29 mouse cellular contexts compared by ENCODE assay signal in genomic region chr5:129744050-129744449, GRCm38 (mm10). TPM values are rescaled to one million over a fixed set of nuclear protein-coding genes. Genes with fewer than 3 reads are reported as not detected.
A peak's percentile ranks its signal among the peaks of the same experiment; 100 is the strongest.
DNase-seq lines count a peak whose midpoint lies in the region; ATAC-seq lines count a peak whose summit lies in the region.
"Had no signal": no experiment of that assay in that cellular context is flagged by ENCODE, and none has a peak within 500 bp of the region (broad histone marks: within the 10 kb centered on the region; RNA-seq: fewer than 3 reads in every experiment).

No protein-coding gene starts in this region.

- peaks cover 18% of the 10 kb centered on the region for H3K4me1 ChIP-seq in heart, embryonic 12.5 days (replicated peaks)
- peaks cover 32% of the 10 kb centered on the region for H3K4me1 ChIP-seq in liver, embryonic 15.5 days (replicated peaks)
- H3K4me1 ChIP-seq: embryonic facial prominence, embryonic 15.5 days; forebrain, embryonic 15.5 days; hindbrain, embryonic 13.5 days; limb, embryonic 12.5 days; megakaryocyte, embryonic 14.5 days; midbrain, embryonic 13.5 days; stomach, embryonic 15.5 days had no signal

- H3K9me3 ChIP-seq in heart, embryonic 12.5 days (replicated peaks) = no peaks in the 10 kb centered on the region
- H3K9me3 ChIP-seq in liver, embryonic 15.5 days (replicated peaks) = no peaks in the 10 kb centered on the region
- H3K9me3 ChIP-seq: embryonic facial prominence, embryonic 15.5 days; forebrain, embryonic 15.5 days; hindbrain, embryonic 13.5 days; limb, embryonic 12.5 days; megakaryocyte, embryonic 14.5 days; midbrain, embryonic 13.5 days; stomach, embryonic 15.5 days had no signal

- peak overlapping the region; percentile 20 for H3K4me2 ChIP-seq in heart, embryonic 12.5 days
- H3K4me2 ChIP-seq in liver, embryonic 15.5 days = peak overlapping the region; percentile 44
- H3K4me2 ChIP-seq: embryonic facial prominence, embryonic 15.5 days; forebrain, embryonic 15.5 days; hindbrain, embryonic 13.5 days; limb, embryonic 12.5 days; midbrain, embryonic 13.5 days; stomach, embryonic 15.5 days had no signal

- peaks cover 81% of the 10 kb centered on the region for H3K36me3 ChIP-seq in heart, embryonic 12.5 days
- peaks cover 33% of the 10 kb centered on the region for H3K36me3 ChIP-seq in liver, embryonic 15.5 days (replicated peaks)

- 13% methylated on average over 6 of the region's 6 CpGs for WGBS in heart, embryonic 12.5 days
- WGBS in liver, embryonic 15.5 days (ENCODE audit: insufficient replicate concordance) = 35% methylated on average over 6 of the region's 6 CpGs

- intact Hi-C loops in heart, postnatal 25 days (cut with DNase I) = no loop called here

- no peak overlapping the region for H3K9ac ChIP-seq in heart, embryonic 12.5 days
- peak overlapping the region; percentile 15; the same call in 1 of the 2 replicates for H3K9ac ChIP-seq in liver, embryonic 15.5 days
- H3K9ac ChIP-seq: embryonic facial prominence, embryonic 15.5 days; forebrain, embryonic 15.5 days; hindbrain, embryonic 13.5 days; limb, embryonic 12.5 days; midbrain, embryonic 13.5 days; stomach, embryonic 15.5 days had no signal

- no peak for DNase-seq in heart, postnatal 25 days (ENCODE audit: low spot score)
- DNase-seq in testis, postnatal 14 days (ENCODE audit: low spot score) = peak; percentile 24
- no peak for DNase-seq in testis, postnatal 10 days (ENCODE audit: low spot score)
- no peak for DNase-seq in B cell, adult 2 months
- DNase-seq: adrenal gland, postnatal 36 days; cerebellum, adult 9-10 months; gastrocnemius, postnatal 14 days; heart, adult 11 months; kidney, adult 8-10 months; kidney, postnatal 25 days; layer of hippocampus, postnatal 36 days; lung, adult 2 months; lung, postnatal 14 days; thymus, adult 2 months; thymus, postnatal 4 days had no signal

- no peaks in the 10 kb centered on the region for H3K27me3 ChIP-seq in heart, embryonic 12.5 days (replicated peaks)
- H3K27me3 ChIP-seq in liver, embryonic 15.5 days = no peaks in the 10 kb centered on the region
- H3K27me3 ChIP-seq: embryonic facial prominence, embryonic 15.5 days; forebrain, embryonic 15.5 days; hindbrain, embryonic 13.5 days; limb, embryonic 12.5 days; megakaryocyte, embryonic 14.5 days; midbrain, embryonic 13.5 days; stomach, embryonic 15.5 days had no signal

- no peak for ATAC-seq in heart, embryonic 12.5 days (ENCODE audit: insufficient number of reproducible peaks, low FRiP score)
- peak; percentile 50 for ATAC-seq in liver, embryonic 15.5 days (ENCODE audit: insufficient read depth)
- no peak for ATAC-seq in erythroblast, adult 5-6 weeks (replicated peaks; ENCODE audit: low FRiP score, poor library complexity, severe bottlenecking)
- ATAC-seq: forebrain, embryonic 15.5 days; midbrain, embryonic 13.5 days had no signal

- H3K4me3 ChIP-seq in heart, embryonic 12.5 days = no peak overlapping the region
- no peak overlapping the region for H3K4me3 ChIP-seq in liver, embryonic 15.5 days (replicated peaks)
- H3K4me3 ChIP-seq: embryonic facial prominence, embryonic 15.5 days; forebrain, embryonic 15.5 days; hindbrain, embryonic 13.5 days; layer of hippocampus, adult 2 months; limb, embryonic 12.5 days; megakaryocyte, embryonic 14.5 days; midbrain, embryonic 13.5 days; stomach, embryonic 15.5 days had no signal

- peak overlapping the region; percentile 55 for H3K27ac ChIP-seq in heart, embryonic 12.5 days (ENCODE audit: poor library complexity, severe bottlenecking)
- H3K27ac ChIP-seq in liver, embryonic 15.5 days (replicated peaks) = peak overlapping the region; percentile 79
- H3K27ac ChIP-seq: embryonic facial prominence, embryonic 15.5 days; forebrain, embryonic 15.5 days; hindbrain, embryonic 13.5 days; layer of hippocampus, adult 2 months; limb, embryonic 12.5 days; midbrain, embryonic 13.5 days; stomach, embryonic 15.5 days had no signal

RNA-seq across cellular contexts. Expression of gene Nipsnap2, which starts 19.2 kb away (rescaled TPM):
- 264 and 276 TPM in 2 replicates for polyA plus RNA-seq in heart, embryonic 12.5 days (2016; fragmentation: Nextera tagmentation; extraction: Ambion mirVana)
- total RNA-seq in heart, postnatal 25 days (2021) = 100 to 1,000 TPM; 737 to 807 TPM
- 20.2 and 23.1 TPM in 2 replicates for polyA plus RNA-seq in liver, embryonic 15.5 days (2015; fragmentation: Nextera tagmentation; extraction: Ambion mirVana)
- total RNA-seq in erythroblast, adult 5-6 weeks (2015; ENCODE audit: low replicate concordance) = 7.9 and 12.3 TPM in 2 replicates
- 5.4 and 9.5 TPM in 2 replicates for total RNA-seq in erythroblast, adult 5-6 weeks (2017; ENCODE audit: low replicate concordance)

RNA-seq across cellular contexts. Expression of gene Mrps17, which starts 28.8 kb away (rescaled TPM):
- polyA plus RNA-seq in heart, embryonic 12.5 days (2016; fragmentation: Nextera tagmentation; extraction: Ambion mirVana) = 142 and 145 TPM in 2 replicates
- total RNA-seq in heart, postnatal 25 days (2021) = 10 to 100 TPM; 78.7 to 99.2 TPM
- polyA plus RNA-seq in liver, embryonic 15.5 days (2015; fragmentation: Nextera tagmentation; extraction: Ambion mirVana) = 91.3 and 95.5 TPM in 2 replicates
- 26.1 and 70.1 TPM in 2 replicates for total RNA-seq in erythroblast, adult 5-6 weeks (2015; ENCODE audit: low replicate concordance)
- total RNA-seq in erythroblast, adult 5-6 weeks (2017; ENCODE audit: low replicate concordance) = 10.6 and 17.0 TPM in 2 replicates

RNA-seq across cellular contexts. Expression of gene Sept14, which starts 35.7 kb away (rescaled TPM):
- polyA plus RNA-seq in heart, embryonic 12.5 days (2016; fragmentation: Nextera tagmentation; extraction: Ambion mirVana) = not detected in 2 replicates
- not detected for total RNA-seq in heart, postnatal 25 days (2021)
- polyA plus RNA-seq in liver, embryonic 15.5 days (2015; fragmentation: Nextera tagmentation; extraction: Ambion mirVana) = not detected in 2 replicates
- total RNA-seq in erythroblast, adult 5-6 weeks (2015; ENCODE audit: low replicate concordance) = not detected in 2 replicates
- total RNA-seq in erythroblast, adult 5-6 weeks (2017; ENCODE audit: low replicate concordance) = not detected in 2 replicates
- total RNA-seq: adrenal gland, postnatal 36 days; gastrocnemius, postnatal 14 days; layer of hippocampus, adult 2 months; layer of hippocampus, postnatal 36 days; left cerebral cortex, postnatal 14 days; monocyte, adult 5-6 weeks; neutrophil, adult 5-6 weeks had no signal
- polyA plus RNA-seq: embryonic facial prominence, embryonic 15.5 days; forebrain, embryonic 15.5 days; hindbrain, embryonic 13.5 days; limb, embryonic 12.5 days; lung, adult 2 months; midbrain, embryonic 13.5 days; stomach, embryonic 15.5 days had no signal

RNA-seq across cellular contexts. Expression of gene Psph, which starts 43.2 kb away (rescaled TPM):
- 27.0 and 27.4 TPM in 2 replicates for polyA plus RNA-seq in heart, embryonic 12.5 days (2016; fragmentation: Nextera tagmentation; extraction: Ambion mirVana)
- total RNA-seq in heart, postnatal 25 days (2021) = 10 to 100 TPM; 10.6 to 13.2 TPM
- polyA plus RNA-seq in liver, embryonic 15.5 days (2015; fragmentation: Nextera tagmentation; extraction: Ambion mirVana) = 84.1 and 86.5 TPM in 2 replicates
- total RNA-seq in erythroblast, adult 5-6 weeks (2015; ENCODE audit: low replicate concordance) = 8.5 and 9.2 TPM in 2 replicates
- total RNA-seq in erythroblast, adult 5-6 weeks (2017; ENCODE audit: low replicate concordance) = 4.6 and 6.2 TPM in 2 replicates

Comparison
In these comparisons a context has a peak if more than half of its experiments do, and no peak if none do; other contexts are left out.
1. RNA of gene Nipsnap2, which starts 19.2 kb away (total RNA-seq): 737 to 807 TPM in heart, postnatal 25 days; 5.4 to 12.3 TPM in erythroblast, adult 5-6 weeks; every median in the first group is over 10 times any median in the second.